20 mouse cellular contexts compared by ENCODE assay signal in genomic region chr12:32546356-32546755, GRCm38 (mm10).
"Had no signal": no experiment of that assay in that cellular context is flagged by ENCODE, and none has a peak within 500 bp of the region (broad histone marks: within the 10 kb centered on the region; RNA-seq: fewer than 3 reads in every experiment).

No protein-coding gene starts in this region.

- H3K4me1 ChIP-seq: megakaryocyte, embryonic 14.5 days; neural tube, embryonic 13.5 days; neural tube, embryonic 15.5 days; stomach, embryonic 15.5 days had no signal

- ATAC-seq: midbrain, embryonic 16.5 days had no signal

- H3K4me2 ChIP-seq: lung, embryonic 14.5 days; midbrain, embryonic 11.5 days; neural tube, embryonic 13.5 days; neural tube, embryonic 15.5 days; stomach, embryonic 15.5 days had no signal

- H3K9ac ChIP-seq: lung, embryonic 14.5 days; neural tube, embryonic 13.5 days; neural tube, embryonic 15.5 days; stomach, embryonic 15.5 days had no signal

- H3K9me3 ChIP-seq: stomach, embryonic 15.5 days had no signal

- H3K27me3 ChIP-seq: megakaryocyte, embryonic 14.5 days; neural tube, embryonic 13.5 days; neural tube, embryonic 15.5 days; stomach, embryonic 15.5 days had no signal

- DNase-seq: lung, adult 18-20 months; lung, embryonic 14.5 days; lung, postnatal 10 days; lung, postnatal 36 days; midbrain, embryonic 14.5 days; retina, postnatal 1 day; right cerebral cortex, adult 18-20 months; right cerebral cortex, postnatal 14 days; thymus, adult 2 months; thymus, postnatal 14 days; thymus, postnatal 36 days had no signal

- H3K36me3 ChIP-seq: neural tube, embryonic 13.5 days; neural tube, embryonic 15.5 days; stomach, embryonic 15.5 days had no signal

- H3K4me3 ChIP-seq: megakaryocyte, embryonic 14.5 days; myocyte; neural tube, embryonic 13.5 days; neural tube, embryonic 15.5 days; stomach, embryonic 15.5 days had no signal

- H3K27ac ChIP-seq: macrophage; neural tube, embryonic 13.5 days; neural tube, embryonic 15.5 days; stomach, embryonic 15.5 days; stomach, postnatal 0 days had no signal
